Comparison of ENCODE assay signal across 16 mouse cellular contexts in the genomic region with DNA sequence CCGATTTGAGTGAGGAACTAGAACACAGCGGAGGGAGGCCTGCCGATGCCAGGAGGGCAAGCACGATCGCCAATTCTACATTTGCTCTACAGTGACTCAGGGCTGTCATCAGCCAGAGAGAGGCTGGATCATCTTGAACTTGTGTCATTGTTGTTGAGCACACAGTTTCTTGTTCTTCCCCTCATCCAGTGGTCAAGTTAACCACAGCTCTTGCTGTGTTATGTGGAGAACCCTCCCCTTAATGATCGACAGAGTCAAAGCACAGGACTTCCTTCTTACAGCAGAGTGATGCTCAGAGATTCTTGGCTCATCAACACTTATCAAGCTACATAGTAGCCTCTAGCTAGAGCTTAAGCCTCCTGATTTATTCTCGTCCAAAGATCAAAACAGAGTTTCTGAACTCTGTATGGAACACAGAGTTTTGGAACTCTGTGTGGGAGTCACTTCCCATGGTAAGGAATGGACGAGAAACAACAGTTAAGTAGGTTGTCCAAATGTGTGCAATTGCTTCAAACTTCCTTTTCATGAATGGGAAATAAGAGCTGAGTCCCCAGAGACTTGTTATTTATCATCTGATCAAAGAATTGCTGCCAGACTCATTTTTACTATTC. TPM values are rescaled to one million over a fixed set of nuclear protein-coding genes. Genes with fewer than 3 reads are reported as not detected.
A peak's percentile ranks its signal among the peaks of the same experiment; 100 is the strongest.
DNase-seq lines count a peak whose midpoint lies in the region; ATAC-seq and TF ChIP-seq lines count a peak whose summit lies in the region.
"Had no signal": no experiment of that assay in that cellular context is flagged by ENCODE, and none has a peak within 500 bp of the region (broad histone marks: within the 10 kb centered on the region; RNA-seq: fewer than 3 reads in every experiment).

No protein-coding gene starts in this region.

- no peak overlapping the region for H3K9ac ChIP-seq in intestine, embryonic 16.5 days (ENCODE audit: low read depth, low read length)
- H3K9ac ChIP-seq in intestine, embryonic 15.5 days: no peak overlapping the region
- H3K9ac ChIP-seq: embryonic facial prominence, embryonic 15.5 days; forebrain, embryonic 12.5 days; limb, embryonic 12.5 days; liver, embryonic 14.5 days; neural tube, embryonic 15.5 days had no signal

- no peaks in the 10 kb centered on the region for H3K9me3 ChIP-seq in intestine, embryonic 16.5 days (ENCODE audit: control insufficient read depth, low read length)
- no peaks in the 10 kb centered on the region for H3K9me3 ChIP-seq in intestine, embryonic 15.5 days
- H3K9me3 ChIP-seq in embryonic facial prominence, embryonic 10.5 days: no peaks in the 10 kb centered on the region; the same call in 1 of the 2 replicates
- H3K9me3 ChIP-seq: embryonic facial prominence, embryonic 15.5 days; forebrain, embryonic 12.5 days; limb, embryonic 12.5 days; neural tube, embryonic 15.5 days had no signal

- no peak for TF ChIP-seq CTCF in embryonic fibroblast, embryonic 13.5 days (IDR thresholded peaks at IDR 0.05; ENCODE audit: borderline replicate concordance, insufficient read depth, low read length)

- DNase-seq in lung, postnatal 10 days: peak; percentile 6
- DNase-seq in lung, postnatal 36 days: no peak
- no peak for DNase-seq in MN1 (ENCODE audit: low spot score)
- no peak for DNase-seq in embryonic facial prominence, embryonic 10.5 days (ENCODE audit: low spot score)
- DNase-seq: cerebellum, adult 18-20 months; thymus, postnatal 36 days had no signal

- no peaks in the 10 kb centered on the region for H3K36me3 ChIP-seq in intestine, embryonic 16.5 days (ENCODE audit: control insufficient read depth, insufficient read depth, low read length)
- no peaks in the 10 kb centered on the region for H3K36me3 ChIP-seq in intestine, embryonic 15.5 days
- H3K36me3 ChIP-seq in embryonic facial prominence, embryonic 10.5 days (replicated peaks): no peaks in the 10 kb centered on the region
- H3K36me3 ChIP-seq: embryonic facial prominence, embryonic 15.5 days; forebrain, embryonic 12.5 days; limb, embryonic 12.5 days; neural tube, embryonic 15.5 days had no signal

- WGBS in intestine, embryonic 16.5 days: 83% methylated on average over 8 of the region's 8 CpGs
- whole genome bisulfite sequencing in intestine, embryonic 15.5 days: 82% methylated on average over 8 of the region's 8 CpGs
- WGBS in embryonic facial prominence, embryonic 10.5 days: 89% methylated on average over 8 of the region's 8 CpGs

- no peaks in the 10 kb centered on the region for H3K4me1 ChIP-seq in intestine, embryonic 16.5 days (ENCODE audit: control insufficient read depth, insufficient read depth, low read length)
- H3K4me1 ChIP-seq in intestine, embryonic 15.5 days (replicated peaks): peaks cover 4% of the 10 kb centered on the region
- peaks cover 13% of the 10 kb centered on the region for H3K4me1 ChIP-seq in embryonic fibroblast, embryonic 13.5 days (ENCODE audit: control insufficient read depth, insufficient read depth, low read length)
- no peaks in the 10 kb centered on the region for H3K4me1 ChIP-seq in embryonic facial prominence, embryonic 10.5 days
- H3K4me1 ChIP-seq: embryonic facial prominence, embryonic 15.5 days; limb, embryonic 12.5 days; neural tube, embryonic 15.5 days had no signal

- no peak overlapping the region for H3K4me2 ChIP-seq in intestine, embryonic 16.5 days (ENCODE audit: low read depth, low read length)
- no peak overlapping the region for H3K4me2 ChIP-seq in intestine, embryonic 15.5 days (replicated peaks)
- H3K4me2 ChIP-seq: embryonic facial prominence, embryonic 15.5 days; forebrain, embryonic 12.5 days; limb, embryonic 12.5 days; neural tube, embryonic 15.5 days had no signal

- H3K4me3 ChIP-seq in intestine, embryonic 16.5 days (ENCODE audit: low read length): no peak overlapping the region
- H3K4me3 ChIP-seq in intestine, embryonic 15.5 days (replicated peaks): no peak overlapping the region
- H3K4me3 ChIP-seq in embryonic fibroblast, embryonic 13.5 days (ENCODE audit: insufficient read depth, low read length): no peak overlapping the region
- no peak overlapping the region for H3K4me3 ChIP-seq in embryonic facial prominence, embryonic 10.5 days
- H3K4me3 ChIP-seq: embryonic facial prominence, embryonic 15.5 days; forebrain, embryonic 12.5 days; limb, embryonic 12.5 days; neural tube, embryonic 15.5 days had no signal

- no peaks in the 10 kb centered on the region for H3K27me3 ChIP-seq in intestine, embryonic 16.5 days (replicated peaks; ENCODE audit: control insufficient read depth, insufficient read depth, low read length)
- H3K27me3 ChIP-seq in intestine, embryonic 15.5 days (replicated peaks): no peaks in the 10 kb centered on the region
- no peaks in the 10 kb centered on the region for H3K27me3 ChIP-seq in embryonic facial prominence, embryonic 10.5 days (replicated peaks; ENCODE audit: low read depth, poor library complexity, severe bottlenecking)
- H3K27me3 ChIP-seq: embryonic facial prominence, embryonic 15.5 days; forebrain, embryonic 12.5 days; limb, embryonic 12.5 days; neural tube, embryonic 15.5 days had no signal

- TF ChIP-seq POLR2A in embryonic fibroblast, embryonic 13.5 days (IDR thresholded peaks at IDR 0.05; ENCODE audit: low read depth, low read length): no peak

- H3K27ac ChIP-seq in intestine, embryonic 16.5 days (ENCODE audit: low read length): 0 out of 2 replicates have a peak overlapping the region, but pooled peaks have one; percentile 21
- H3K27ac ChIP-seq in intestine, embryonic 15.5 days: no peak overlapping the region
- peak overlapping the region; percentile 56; the same call in 1 of the 2 replicates for H3K27ac ChIP-seq in embryonic fibroblast, embryonic 13.5 days (ENCODE audit: insufficient read depth, low read length)
- no peak overlapping the region for H3K27ac ChIP-seq in embryonic facial prominence, embryonic 10.5 days (replicated peaks)
- H3K27ac ChIP-seq: embryonic facial prominence, embryonic 15.5 days; forebrain, embryonic 12.5 days; limb, embryonic 12.5 days; liver, embryonic 14.5 days; neural tube, embryonic 15.5 days had no signal

- ATAC-seq in intestine, embryonic 16.5 days: no peak
- ATAC-seq in intestine, embryonic 15.5 days: no peak
- ATAC-seq: inflammation-experienced regulatory T-cells, adult 6 months had no signal

RNA-seq across cellular contexts. Expression of a gene that starts 14.1 kb away (rescaled TPM):
- polyA plus RNA-seq in intestine, embryonic 16.5 days (2015; fragmentation: Nextera tagmentation; extraction: Ambion mirVana): 34.1 and 38.0 TPM in 2 replicates
- polyA plus RNA-seq in intestine, embryonic 15.5 days (2015; fragmentation: Nextera tagmentation; extraction: Ambion mirVana): 38.2 and 43.3 TPM in 2 replicates
- 187 and 323 TPM in 2 replicates for polyA plus RNA-seq in embryonic fibroblast, embryonic 13.5 days (2011; ENCODE audit: insufficient read length, low read depth, missing spikeins)
- polyA plus RNA-seq in embryonic facial prominence, embryonic 10.5 days (2016; fragmentation: Nextera tagmentation; extraction: Ambion mirVana): 12.9 and 15.9 TPM in 2 replicates
- polyA plus RNA-seq: cortical plate, adult 2 months; inflammation-experienced regulatory T-cells, adult 6 months had no signal

Comparison
In these comparisons a context has a peak if more than half of its experiments do, and no peak if none do; other contexts are left out.
1. H3K27ac ChIP-seq: peak in intestine, embryonic 16.5 days (single experiment) and embryonic fibroblast, embryonic 13.5 days (single experiment); none in intestine, embryonic 15.5 days (single experiment) and embryonic facial prominence, embryonic 10.5 days (single experiment).